Mouse (Mus musculus): ENCODE measurements around the gene Gm7073. TPM values are rescaled to one million over a fixed set of nuclear protein-coding genes. Genes with fewer than 3 reads are reported as not detected.
A peak's percentile ranks its signal among the peaks of the same experiment; 100 is the strongest.

Gm7073 gene
- polyA plus RNA-seq, 1 experiment from 2014 or later, result not detected

MicroRNAs encoded within 50 kb of the gene (microRNA counts, 519-probe panel; counts per million panel counts)
- 473 counts per million, percentile 71 among the panel's probes with 10 or more counts for microRNA mmu-miR-505

Small RNA genes within 50 kb of the gene (microRNA-seq; reads per million reads assigned to microRNA genes)
- gene Mir505 (ENCODE audit: borderline number of aligned reads), result 54.9 reads per million, percentile 41 among the genes with 10 or more reads in this experiment

Other genes starting within 250 kb of the Gm7073 start
- gene Atp11c, start 53.4 kb upstream of the Gm7073 start, polyA plus RNA-seq (2015; fragmentation: Nextera tagmentation; extraction: Ambion mirVana), result 10.8 and 11.6 TPM in 2 replicates

Measured in thymus, postnatal 0 days (tissue).